In genomic region chr11:58224313-58224712, GRCm38 (mm10) we compare ENCODE assay signal across 9 mouse cellular contexts. TPM values are rescaled to one million over a fixed set of nuclear protein-coding genes. Genes with fewer than 3 reads are reported as not detected.
DNase-seq lines count a peak whose midpoint lies in the region; ATAC-seq and TF ChIP-seq lines count a peak whose summit lies in the region.
"Had no signal": no experiment of that assay in that cellular context is flagged by ENCODE, and none has a peak within 500 bp of the region (broad histone marks: within the 10 kb centered on the region; RNA-seq: fewer than 3 reads in every experiment).

No protein-coding gene starts in this region.

- no peak overlapping the region for H3K27ac ChIP-seq in left cerebral cortex, adult 2 months
- H3K27ac ChIP-seq in hindbrain, embryonic 14.5 days, result no peak overlapping the region

- no peak for TF ChIP-seq CTCF in left cerebral cortex, adult 2 months (IDR thresholded peaks at IDR 0.05)

- H3K4me1 ChIP-seq in hindbrain, embryonic 14.5 days (replicated peaks; ENCODE audit: control insufficient read depth, insufficient read depth, low read length), result no peaks in the 10 kb centered on the region

- no peaks in the 10 kb centered on the region for H3K27me3 ChIP-seq in hindbrain, embryonic 14.5 days (ENCODE audit: control insufficient read depth, insufficient read depth, low read length)

- WGBS in hindbrain, embryonic 14.5 days, result 58% methylated on average over 7 of the region's 7 CpGs

- DNase-seq in left cerebral cortex, postnatal 25 days (ENCODE audit: low spot score in 2 of 2), result peak; percentile 16 to 28
- DNase-seq in left cerebral cortex, adult 2 months (ENCODE audit: extremely low spot score in 1 of 2, low spot score in 2 of 2), result no peak
- peak; percentile 12 for DNase-seq in lung, postnatal 10 days
- peak; percentile 70 to 78 for DNase-seq in thymus, postnatal 36 days
- DNase-seq in hindbrain, embryonic 14.5 days (ENCODE audit: low spot score), result no peak
- DNase-seq in left cerebral cortex, adult 11 months (ENCODE audit: low spot score), result no peak
- no peak for DNase-seq in urinary bladder, adult 18-20 months (ENCODE audit: low spot score in 2 of 2)

- H3K36me3 ChIP-seq in hindbrain, embryonic 14.5 days (replicated peaks; ENCODE audit: control insufficient read depth, insufficient read depth), result no peaks in the 10 kb centered on the region

- intact Hi-C loops in left cerebral cortex, postnatal 25 days (cut with DNase I), result no loop called here
- intact Hi-C loops in left cerebral cortex, adult 2 months (cut with DNase I), result no loop called here

- no peak overlapping the region for H3K4me3 ChIP-seq in left cerebral cortex, adult 2 months
- H3K4me3 ChIP-seq in hindbrain, embryonic 14.5 days (replicated peaks; ENCODE audit: low read length), result no peak overlapping the region

- no peaks in the 10 kb centered on the region for H3K9me3 ChIP-seq in hindbrain, embryonic 14.5 days (ENCODE audit: control insufficient read depth, low read length)

- no peak overlapping the region for H3K4me2 ChIP-seq in hindbrain, embryonic 14.5 days (replicated peaks)

- H3K9ac ChIP-seq in hindbrain, embryonic 14.5 days, result no peak overlapping the region

- ATAC-seq in inflammation-experienced regulatory T-cells, adult 6 months, result peak; percentile 67
- ATAC-seq in hindbrain, embryonic 14.5 days (ENCODE audit: low FRiP score), result no peak

RNA-seq across cellular contexts. Expression of gene Irgm2, which starts 24.9 kb away (rescaled TPM):
- 1 to 10 TPM; 1.8 to 2.8 TPM for total RNA-seq in left cerebral cortex, postnatal 25 days (2021)
- total RNA-seq in left cerebral cortex, adult 2 months (2021), result 1 to 10 TPM; 2.2 to 2.8 TPM
- polyA plus RNA-seq in inflammation-experienced regulatory T-cells, adult 6 months (2017; shearing (Covaris generic)), result 10 to 100 TPM; 47.5 to 49.5 (median 48.5) TPM
- 0.94 and 1.4 TPM in 2 replicates for polyA plus RNA-seq in hindbrain, embryonic 14.5 days (2014; fragmentation: Nextera tagmentation; extraction: Ambion mirVana)

RNA-seq across cellular contexts. Expression of gene Igtp, which starts 25.0 kb away (rescaled TPM):
- total RNA-seq in left cerebral cortex, postnatal 25 days (2021), result 1 to 10 TPM; 2.5 to 3.2 TPM
- 1 to 10 TPM; 3.6 to 4.2 TPM for total RNA-seq in left cerebral cortex, adult 2 months (2021)
- 100 to 1,000 TPM; 300 to 422 (median 383) TPM for polyA plus RNA-seq in inflammation-experienced regulatory T-cells, adult 6 months (2017; shearing (Covaris generic))
- 1.5 and 2.4 TPM in 2 replicates for polyA plus RNA-seq in hindbrain, embryonic 14.5 days (2014; fragmentation: Nextera tagmentation; extraction: Ambion mirVana)

RNA-seq across cellular contexts. Expression of gene 4930438A08Rik, which starts 50.3 kb away (rescaled TPM):
- total RNA-seq in left cerebral cortex, postnatal 25 days (2021), result not detected
- total RNA-seq in left cerebral cortex, adult 2 months (2021), result not detected
- polyA plus RNA-seq in inflammation-experienced regulatory T-cells, adult 6 months (2017; shearing (Covaris generic)), result not detected
- polyA plus RNA-seq in hindbrain, embryonic 14.5 days (2014; fragmentation: Nextera tagmentation; extraction: Ambion mirVana), result not detected in 2 replicates
- polyA plus RNA-seq: lung, embryonic 16.5 days had no signal

RNA-seq across cellular contexts. Expression of gene Mrpl22, which starts 52.9 kb away (rescaled TPM):
- total RNA-seq in left cerebral cortex, postnatal 25 days (2021), result 10 to 100 TPM; 33.9 to 35.5 TPM
- total RNA-seq in left cerebral cortex, adult 2 months (2021), result 10 to 100 TPM; 35.7 to 41.5 TPM
- 10 to 100 TPM; 58.3 to 73.6 (median 64.8) TPM for polyA plus RNA-seq in inflammation-experienced regulatory T-cells, adult 6 months (2017; shearing (Covaris generic))
- polyA plus RNA-seq in hindbrain, embryonic 14.5 days (2014; fragmentation: Nextera tagmentation; extraction: Ambion mirVana), result 86.9 and 98.4 TPM in 2 replicates

RNA-seq across cellular contexts. Expression of gene Gemin5, which starts 56.0 kb away (rescaled TPM):
- 10 to 100 TPM; 16.5 to 18.1 TPM for total RNA-seq in left cerebral cortex, postnatal 25 days (2021)
- 10 to 100 TPM; 16.8 to 19.7 TPM for total RNA-seq in left cerebral cortex, adult 2 months (2021)
- polyA plus RNA-seq in inflammation-experienced regulatory T-cells, adult 6 months (2017; shearing (Covaris generic)), result 1 to 10 TPM; 5.7 to 6.4 (median 5.9) TPM
- 12.5 and 15.5 TPM in 2 replicates for polyA plus RNA-seq in hindbrain, embryonic 14.5 days (2014; fragmentation: Nextera tagmentation; extraction: Ambion mirVana)

Comparison
In these comparisons a context has a peak if more than half of its experiments do, and no peak if none do; other contexts are left out.
1. DNase-seq: peak in left cerebral cortex, postnatal 25 days (2 of 2), lung, postnatal 10 days (single experiment) and thymus, postnatal 36 days (2 of 2); none in left cerebral cortex, adult 2 months (0 of 2), hindbrain, embryonic 14.5 days (single experiment), left cerebral cortex, adult 11 months (single experiment) and urinary bladder, adult 18-20 months (0 of 2).